Mouse (Mus musculus) ES-E14 (cell line): ENCODE results near the gene Smox. TPM values are rescaled to one million over a fixed set of nuclear protein-coding genes. Genes with fewer than 3 reads are reported as not detected.

Source experiments
- DNase-seq: peaks from one replicate; pipeline ENCODE4 v3.0.0-alpha.2; 2013; ENCODE audit warnings: low read depth, low spot score
- H3K27ac ChIP-seq: 2 replicates; pipeline ENCODE4 v1.5.1; 2012; ENCODE audit warnings: low read depth, mild to moderate bottlenecking, low read length, moderate library complexity, mixed read lengths; ENCODE audit not compliant: poor library complexity, insufficient read depth, severe bottlenecking
- H3K36me3 ChIP-seq: 2 replicates; pipeline ENCODE4 v1.6.1; 2012; ENCODE audit warnings: mild to moderate bottlenecking, low read length, moderate library complexity, mixed read lengths; ENCODE audit not compliant: control insufficient read depth, poor library complexity, insufficient read depth, severe bottlenecking
- H3K4me1 ChIP-seq, 2 experiments: fragments of 150-350 bp in 1 of 2; sonication (generic) in 1 of 2; 2 replicates each; pipeline ENCODE4 v1.6.1; 2012; ENCODE audit warnings: low read length in 2 of 2, mild to moderate bottlenecking in 1 of 2, mixed read lengths in 1 of 2; ENCODE audit not compliant: control insufficient read depth in 2 of 2, insufficient read depth in 2 of 2, poor library complexity in 1 of 2
- H3K4me3 ChIP-seq, 2 experiments: fragments of 150-350 bp in 1 of 2; sonication (generic) in 1 of 2; 2 replicates each; pipeline ENCODE4 v1.5.1; 2012; ENCODE audit warnings: low read length in 2 of 2, low read depth in 1 of 2, mild to moderate bottlenecking in 1 of 2, mixed read lengths in 1 of 2; ENCODE audit not compliant: insufficient read depth in 1 of 2, poor library complexity in 1 of 2, severe bottlenecking in 1 of 2
- H3K9ac ChIP-seq: 2 replicates; pipeline ENCODE4 v1.6.1; 2012; ENCODE audit warnings: low read depth, mild to moderate bottlenecking, low read length, mixed read lengths; ENCODE audit not compliant: poor library complexity, insufficient read depth, severe bottlenecking
- H3K9me3 ChIP-seq: fragments of 150-350 bp; sonication (generic); 2 replicates; pipeline ENCODE4 v1.6.1; 2012; ENCODE audit warnings: low read depth, mild to moderate bottlenecking, low read length; ENCODE audit not compliant: control insufficient read depth, insufficient read depth
- CHD2 ChIP-seq: IDR thresholded peaks from 2 replicates; pipeline ENCODE4 v1.6.1; 2014; ENCODE audit warnings: mild to moderate bottlenecking, low read depth, low read length, inconsistent platforms
- HCFC1 ChIP-seq: IDR thresholded peaks from 2 replicates; pipeline ENCODE4 v1.6.1; 2012; ENCODE audit warnings: low read length, inconsistent platforms, borderline replicate concordance; ENCODE audit not compliant: insufficient read depth
- MAFK ChIP-seq: IDR thresholded peaks from 2 replicates; pipeline ENCODE4 v1.6.1; 2014; ENCODE audit warnings: mild to moderate bottlenecking, low read depth, low read length, inconsistent platforms; ENCODE audit not compliant: insufficient read depth
- ZC3H11A ChIP-seq: IDR thresholded peaks from 2 replicates; pipeline ENCODE4 v1.6.1; 2012; ENCODE audit warnings: low read depth, mild to moderate bottlenecking, inconsistent platforms, low read length, borderline replicate concordance
- ZNF384 ChIP-seq: IDR thresholded peaks from 2 replicates; pipeline ENCODE4 v1.6.1; 2012; ENCODE audit warnings: low read depth, low read length, inconsistent platforms
- in situ Hi-C, 2 experiments: fragments of 600-800 bp; cut with MboI; formaldehyde crosslinking; loops; one replicate each; pipeline ENCODE4 v1.15.1; 2025; ENCODE audit warnings: low sequenced_read_pairs in 2 of 2, inconsistent platforms in 1 of 2; ENCODE audit not compliant: unreplicated experiment in 2 of 2
- total RNA-seq: library from RNA; depleted of rRNA; stranded (reverse); fragments of 300-350 nt; gene quantifications from 2 replicates; pipeline ENCODE4 v1.2.3, GENCODE M21; 2012

Smox gene
- total RNA-seq, 1 experiment, result 12.9 TPM

- no peak for DNase-seq
- H3K27ac ChIP-seq, result no peak overlapping the region
- H3K9ac ChIP-seq, result no peak overlapping the region
- no peaks in the 10 kb centered on the region for H3K36me3 ChIP-seq
- H3K4me1 ChIP-seq, result peaks cover 0 to 4% of the 10 kb centered on the region in 2 experiments; a peak in 2 of 4 replicates
- no peak for TF ChIP-seq CHD2
- no peak for TF ChIP-seq ZNF384
- no peak for TF ChIP-seq MAFK
- no peak for TF ChIP-seq ZC3H11A
- TF ChIP-seq HCFC1, result no peak
- H3K9me3 ChIP-seq, result no peaks in the 10 kb centered on the region
- no peak overlapping the region for H3K4me3 ChIP-seq
- in situ Hi-C loops, result no loop called here
Measured at GRCm38 (mm10) chr2:131489591-131489990, 1.7 kb upstream of the Smox start.

- in situ Hi-C loops, result no loop called here
- no peaks in the 10 kb centered on the region for H3K9me3 ChIP-seq
- H3K4me3 ChIP-seq, result peak overlapping the region; percentile 73 to 78
- peak overlapping the region; percentile 59 for H3K9ac ChIP-seq
- H3K36me3 ChIP-seq, result no peaks in the 10 kb centered on the region
- no peak overlapping the region for H3K27ac ChIP-seq
- DNase-seq, result peak; percentile 45
- TF ChIP-seq ZC3H11A (no peak), CHD2 (no peak), HCFC1 (no peak), ZNF384 (no peak)
- H3K4me1 ChIP-seq, result peaks cover 2 to 4% of the 10 kb centered on the region in 2 experiments; a peak in 2 of 4 replicates
Measured at GRCm38 (mm10) chr2:131491707-131492595, 655 bp downstream of the Smox start.

GRCm38 (mm10) chr2:131492596-131493139, 1.4 kb downstream of the Smox start:
- H3K9me3 ChIP-seq, result no peaks in the 10 kb centered on the region
- peak overlapping the region; percentile 59 for H3K9ac ChIP-seq
- H3K27ac ChIP-seq, result no peak overlapping the region
- in situ Hi-C loops, result no loop called here
- H3K4me3 ChIP-seq, result peak overlapping the region; percentile 73 to 78
- no peak for DNase-seq
- no peaks in the 10 kb centered on the region for H3K36me3 ChIP-seq
- H3K4me1 ChIP-seq, result peaks cover 2 to 4% of the 10 kb centered on the region in 2 experiments; a peak in 2 of 4 replicates
- TF ChIP-seq ZNF384 (no peak), CHD2 (no peak), HCFC1 (no peak), ZC3H11A (no peak), MAFK (no peak)

GRCm38 (mm10) chr2:131493446-131493845, 2.1 kb downstream of the Smox start:
- in situ Hi-C loops, result no loop called here
- TF ChIP-seq ZNF384 (no peak), ZC3H11A (no peak), CHD2 (no peak), HCFC1 (no peak), MAFK (no peak)
- Histone ChIP-seq H3K4me1 (peaks cover 2 to 4% of the 10 kb centered on the region in 2 experiments; a peak in 3 of 4 replicates), H3K9ac (no peak overlapping the region), H3K36me3 (no peaks in the 10 kb centered on the region), H3K27ac (no peak overlapping the region), H3K9me3 (no peaks in the 10 kb centered on the region), H3K4me3 (no peak overlapping the region; a peak in 1 of 4 replicates)
- DNase-seq, result no peak
